Mouse (Mus musculus) lung, postnatal 0 days (tissue): ENCODE measurements at regions not wholly inside any gene's neighbourhood (a gene's known extent, or its start where the extent isn't known, plus 50 kb on each side); places are given as distances from the start of the nearest gene placed in this dataset.

ENCODE experiments used
- CTCF ChIP-seq: IDR thresholded peaks from 2 replicates; pipeline ENCODE4 v1.5.1; 2016; ENCODE audit warnings: antibody characterized with exemption, mild to moderate bottlenecking
- EP300 ChIP-seq: IDR thresholded peaks from 2 replicates; pipeline ENCODE4 v1.6.1; 2016; ENCODE audit warnings: antibody characterized with exemption, mild to moderate bottlenecking, control low read depth

GRCm38 (mm10) chrX:77406896-77407295 lies 103.9 kb upstream of the Tbl1x start:
- TF ChIP-seq CTCF, result no peak
- no peak for TF ChIP-seq EP300
